Mouse (Mus musculus): ENCODE results near the gene Dlg5.

Dlg5 gene

GRCm38 (mm10) chr14:24234411-24234810 lies 11.3 kb downstream of the Dlg5 start:
- peak; percentile 36 for DNase-seq (ENCODE audit: low spot score)

DNA sequence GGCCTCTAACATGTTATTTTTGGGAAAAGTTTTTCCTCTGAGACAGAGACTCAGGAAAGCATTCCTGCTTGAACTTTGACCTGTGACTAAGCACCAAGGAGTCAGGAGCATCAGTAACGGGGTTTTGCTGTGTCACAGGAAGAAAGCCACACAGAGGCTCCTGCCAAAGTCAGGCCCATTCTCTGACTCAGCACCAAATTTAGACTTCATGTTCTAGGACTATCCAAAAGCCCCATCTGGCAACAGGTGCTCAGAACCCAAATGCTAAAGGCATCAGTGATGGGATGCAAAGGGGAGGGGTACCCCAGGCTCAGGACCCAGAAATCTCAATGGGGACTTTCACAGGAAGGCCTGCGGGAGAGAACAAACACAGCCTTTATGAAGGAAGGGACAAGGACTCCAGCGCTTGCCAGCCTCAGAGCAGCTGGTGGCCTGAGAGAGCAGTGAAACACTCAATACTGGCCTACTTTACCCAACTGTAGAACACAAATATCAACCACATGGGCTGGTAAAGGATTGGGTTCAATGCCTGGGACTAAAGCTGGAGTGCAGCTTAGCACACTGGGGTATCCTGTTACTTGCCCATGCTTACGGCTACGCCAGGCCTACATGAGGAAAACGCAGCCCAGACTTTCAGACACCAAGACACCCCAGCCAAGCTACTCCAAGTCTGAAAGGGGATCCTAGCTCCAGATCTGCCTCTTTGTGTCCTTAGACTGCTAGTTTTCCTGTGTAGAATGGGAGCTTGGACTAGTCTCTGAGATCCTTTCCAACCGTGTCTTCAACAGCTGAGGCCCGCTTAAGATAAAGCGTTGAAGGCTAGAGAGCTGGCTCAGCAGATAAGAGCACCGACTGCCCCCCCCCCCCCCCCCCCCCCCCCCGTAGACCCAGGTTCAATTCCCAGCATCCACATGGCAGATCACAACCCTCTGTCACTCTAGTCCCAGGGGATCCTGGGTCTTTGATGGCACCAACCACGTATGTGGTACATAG lies 12.8 kb downstream of the Dlg5 start:
- peak; percentile 10 for DNase-seq (ENCODE audit: low spot score)

- no peak for DNase-seq (ENCODE audit: low spot score)
These were observed 17.2 kb downstream of the Dlg5 start for GRCm38 (mm10) chr14:24228549-24228948.

DNA sequence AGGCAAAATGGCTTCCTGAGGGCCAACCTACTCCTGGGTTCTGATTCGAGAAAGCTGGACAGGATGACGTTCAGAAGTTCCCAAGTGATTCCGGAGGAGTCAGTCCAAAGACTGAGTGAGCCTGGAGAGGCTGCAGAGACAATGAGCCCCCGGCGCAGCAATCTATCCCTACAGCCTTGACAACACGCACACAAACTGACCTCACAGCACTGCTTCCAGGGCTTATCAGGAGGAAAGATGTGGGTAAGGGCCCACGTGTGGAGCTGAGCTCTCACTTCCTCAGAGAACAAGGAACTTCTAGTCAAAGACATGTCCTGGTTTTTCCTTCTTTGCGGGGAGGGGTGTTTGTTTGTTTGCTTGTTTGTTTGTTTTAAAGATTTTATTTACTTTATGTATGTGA lies 18.7 kb downstream of the Dlg5 start:
- no peak for DNase-seq (ENCODE audit: low spot score)

- no peak for DNase-seq (ENCODE audit: low spot score)
These were observed 19.4 kb downstream of the Dlg5 start for GRCm38 (mm10) chr14:24226344-24226743.

GRCm38 (mm10) chr14:24222759-24223158 lies 23.0 kb downstream of the Dlg5 start:
- DNase-seq (ENCODE audit: low spot score) = no peak

GRCm38 (mm10) chr14:24222273-24222672 lies 23.4 kb downstream of the Dlg5 start:
- DNase-seq (ENCODE audit: low spot score) = no peak

DNA sequence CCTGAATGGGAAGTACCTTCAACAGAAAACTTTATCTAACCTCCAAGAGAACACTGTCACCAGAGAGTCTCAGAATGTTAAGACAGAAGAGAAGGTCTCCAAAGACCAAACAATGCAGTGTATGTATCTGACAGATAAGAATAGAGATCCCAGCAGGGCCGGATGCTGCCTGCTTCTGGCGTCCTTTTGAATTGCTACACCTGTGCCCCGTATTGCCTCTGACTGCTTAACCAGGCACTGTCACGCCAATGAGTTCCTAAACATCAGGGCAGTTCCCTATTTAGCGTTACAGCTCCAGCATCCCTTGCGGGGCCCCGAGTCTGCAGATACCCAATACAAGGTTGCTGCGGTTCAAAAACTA lies 28.4 kb downstream of the Dlg5 start:
- no peak for DNase-seq (ENCODE audit: low spot score)

DNA sequence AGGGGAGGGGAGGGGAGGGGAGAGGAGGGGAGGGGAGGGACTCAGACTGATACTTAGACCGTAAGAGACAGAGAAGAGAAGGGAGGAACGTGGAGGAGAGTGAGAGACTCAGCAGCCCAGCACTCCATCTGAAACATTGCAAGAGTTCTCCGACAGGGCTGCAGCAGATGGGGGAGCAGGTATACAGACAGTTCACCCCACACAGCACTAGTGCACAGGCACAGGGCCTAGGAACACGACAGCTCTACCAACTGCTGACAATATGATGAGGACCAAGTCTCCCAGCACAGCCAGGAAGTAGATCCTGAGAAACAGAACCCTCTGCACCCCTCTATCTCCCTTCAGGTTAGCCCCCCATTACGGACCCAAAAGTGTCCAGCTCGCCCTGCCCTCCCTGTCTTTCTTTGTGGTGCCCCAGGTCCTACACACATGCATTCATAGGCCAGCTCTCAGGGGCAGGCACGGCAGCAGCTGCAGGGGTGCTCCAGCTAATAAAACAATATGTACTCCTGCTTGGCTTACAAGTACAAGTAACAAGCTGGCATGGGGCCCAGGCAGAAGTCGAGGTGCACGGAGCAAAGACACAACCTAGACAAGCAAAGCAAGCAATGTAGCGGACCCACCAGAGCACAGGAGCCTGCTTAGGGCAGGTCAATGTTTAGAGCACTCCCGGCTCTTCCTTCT lies 28.9 kb downstream of the Dlg5 start:
- no peak for DNase-seq (ENCODE audit: low spot score)

DNA sequence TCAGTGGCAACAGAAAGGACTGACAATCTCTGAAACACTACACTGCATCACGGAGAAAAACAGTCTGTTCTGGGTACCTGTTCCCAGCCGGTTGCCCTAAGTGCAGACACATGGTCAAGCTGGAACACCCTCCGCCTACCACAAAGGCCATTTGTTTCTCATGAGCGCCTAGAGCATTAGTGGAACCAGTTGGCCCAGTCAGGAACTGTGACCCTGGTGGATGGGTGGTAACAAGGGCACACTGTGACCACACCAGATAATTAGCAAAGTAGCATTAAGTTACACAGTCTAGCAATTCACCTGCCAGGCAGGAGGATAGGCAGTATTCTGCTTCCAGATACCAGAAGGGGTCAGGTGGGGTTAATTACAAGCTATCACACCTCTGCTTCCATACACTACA lies 29.7 kb downstream of the Dlg5 start:
- DNase-seq (ENCODE audit: low spot score) = peak; percentile 26

GRCm38 (mm10) chr14:24214436-24214835 lies 31.3 kb downstream of the Dlg5 start:
- DNase-seq (ENCODE audit: low spot score) = no peak

GRCm38 (mm10) chr14:24213336-24213735 lies 32.4 kb downstream of the Dlg5 start:
- no peak for DNase-seq (ENCODE audit: low spot score)

- no peak for DNase-seq (ENCODE audit: low spot score)
These were observed 32.9 kb downstream of the Dlg5 start for GRCm38 (mm10) chr14:24212861-24213260.

- DNase-seq (ENCODE audit: low spot score) = no peak
These were observed 38.4 kb downstream of the Dlg5 start for GRCm38 (mm10) chr14:24207360-24207752.

- DNase-seq (ENCODE audit: low spot score) = no peak
These were observed 38.9 kb downstream of the Dlg5 start for GRCm38 (mm10) chr14:24206736-24207359.

DNA sequence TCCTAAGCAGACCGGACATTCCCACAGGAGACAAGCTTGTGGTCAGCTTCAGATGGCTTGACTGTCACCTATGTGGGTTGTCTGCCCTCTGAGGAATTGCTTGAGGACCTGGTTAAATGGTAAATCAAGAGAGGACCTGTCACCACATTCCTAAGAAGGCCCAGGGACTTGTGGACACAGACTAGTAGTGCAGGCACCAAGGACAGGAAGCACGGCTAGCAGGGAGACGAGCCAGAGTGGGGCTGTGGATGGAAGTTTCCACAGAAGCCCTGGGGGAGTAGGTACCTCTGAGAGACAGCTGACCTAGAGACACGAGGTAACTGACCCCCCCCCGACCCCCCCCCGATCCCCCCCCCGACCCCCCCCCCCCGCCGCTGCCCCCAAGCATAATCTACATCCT lies 39.4 kb downstream of the Dlg5 start:
- DNase-seq (ENCODE audit: low spot score) = no peak

DNA sequence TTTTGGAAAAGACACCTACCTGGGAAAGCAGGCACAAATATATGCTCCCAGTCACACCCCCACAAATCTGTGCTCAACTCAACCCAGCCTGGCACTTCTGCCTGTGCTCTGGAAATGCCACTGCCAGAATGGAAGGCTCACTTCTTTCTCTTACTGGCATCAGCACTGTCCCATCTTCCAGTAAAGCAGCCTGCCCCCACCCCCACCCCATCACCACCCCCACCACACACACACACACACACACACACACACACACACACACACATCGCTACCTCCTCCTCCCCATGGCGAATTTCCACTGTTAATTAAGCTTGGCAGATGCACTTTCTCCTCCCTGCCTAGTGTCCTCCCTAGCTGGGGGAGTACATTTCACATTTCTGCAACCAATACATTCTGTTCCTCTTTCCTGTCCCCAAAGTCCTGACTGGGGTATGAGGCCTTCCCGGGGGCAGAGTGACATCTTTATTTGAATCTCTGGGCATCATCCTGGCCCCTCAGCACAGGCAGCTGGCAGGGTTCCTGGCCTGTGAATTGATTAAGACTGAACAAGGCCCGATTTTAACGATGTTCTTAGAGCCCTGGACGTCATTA lies 40.3 kb downstream of the Dlg5 start:
- no peak for DNase-seq (ENCODE audit: low spot score)

- no peak for DNase-seq (ENCODE audit: low spot score)
These were observed 42.5 kb downstream of the Dlg5 start for GRCm38 (mm10) chr14:24203210-24203609.

DNA sequence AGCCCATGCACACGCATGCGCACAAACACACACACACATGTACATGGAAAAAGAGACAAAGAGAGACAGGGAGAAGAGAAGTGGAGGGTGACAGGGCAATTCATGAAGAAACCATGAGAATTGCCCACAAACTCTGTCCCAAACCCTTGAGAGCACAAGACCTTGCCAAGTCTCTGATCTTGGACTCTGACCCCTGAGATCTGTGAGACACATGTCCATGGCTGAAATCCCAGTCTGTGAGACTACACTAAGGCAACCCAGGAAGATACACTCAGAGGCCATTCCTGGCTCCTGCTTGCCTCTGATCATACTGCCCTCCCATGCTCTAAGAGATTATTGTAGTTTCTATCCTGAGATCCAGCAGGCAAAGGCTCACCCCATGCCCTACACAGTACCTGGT lies 44.9 kb downstream of the Dlg5 start:
- DNase-seq (ENCODE audit: low spot score) = no peak

- no peak for DNase-seq (ENCODE audit: low spot score)
These were observed 46.0 kb downstream of the Dlg5 start for GRCm38 (mm10) chr14:24199732-24200131.

DNA sequence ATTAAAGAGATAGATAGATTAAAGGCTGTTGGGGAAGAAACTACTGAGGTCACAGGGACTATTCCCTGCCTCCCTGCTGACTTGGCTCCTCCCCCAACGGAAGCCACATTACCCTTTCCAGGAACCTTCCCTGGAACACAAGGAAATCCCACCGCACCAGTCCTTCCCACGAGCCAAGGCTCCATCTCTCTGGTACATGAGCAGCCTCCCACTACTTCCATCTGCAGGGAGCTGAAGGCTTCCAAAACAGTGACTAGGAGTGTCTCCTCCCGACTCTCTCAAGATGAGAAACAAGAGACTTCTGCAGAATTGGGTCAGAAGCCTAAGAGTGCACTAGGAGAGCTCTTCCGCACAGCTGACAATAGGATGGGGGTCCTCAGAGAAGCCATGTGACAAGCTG lies 47.9 kb downstream of the Dlg5 start:
- DNase-seq (ENCODE audit: low spot score) = no peak

- no peak for DNase-seq (ENCODE audit: low spot score)
These were observed 48.8 kb downstream of the Dlg5 start for GRCm38 (mm10) chr14:24196947-24197346.

GRCm38 (mm10) chr14:24190131-24190530 lies 55.6 kb downstream of the Dlg5 start:
- no peak for DNase-seq (ENCODE audit: low spot score)
